Comparison of ENCODE assay signal across 16 mouse cellular contexts in genomic region chr4:120011788-120012187, GRCm38 (mm10). TPM values are rescaled to one million over a fixed set of nuclear protein-coding genes. Genes with fewer than 3 reads are reported as not detected.
A peak's percentile ranks its signal among the peaks of the same experiment; 100 is the strongest.
DNase-seq lines count a peak whose midpoint lies in the region; ATAC-seq and TF ChIP-seq lines count a peak whose summit lies in the region.
"Had no signal": no experiment of that assay in that cellular context is flagged by ENCODE, and none has a peak within 500 bp of the region (broad histone marks: within the 10 kb centered on the region; RNA-seq: fewer than 3 reads in every experiment).

No protein-coding gene starts in this region.

- no peaks in the 10 kb centered on the region for H3K9me3 ChIP-seq in heart, embryonic 12.5 days (replicated peaks)
- no peaks in the 10 kb centered on the region for H3K9me3 ChIP-seq in hindbrain, postnatal 0 days (ENCODE audit: low read length)
- H3K9me3 ChIP-seq: embryonic facial prominence, embryonic 12.5 days; hindbrain, embryonic 10.5 days; liver, embryonic 13.5 days had no signal

- WGBS in heart, embryonic 12.5 days = 61% methylated on average over 10 of the region's 10 CpGs
- 77% methylated on average over 10 of the region's 10 CpGs for WGBS in hindbrain, postnatal 0 days

- no peak overlapping the region for H3K27ac ChIP-seq in heart, embryonic 12.5 days (ENCODE audit: poor library complexity, severe bottlenecking)
- no peak overlapping the region for H3K27ac ChIP-seq in hindbrain, postnatal 0 days
- H3K27ac ChIP-seq: embryonic facial prominence, embryonic 12.5 days; hindbrain, embryonic 10.5 days; liver, embryonic 13.5 days had no signal

- H3K4me3 ChIP-seq in heart, embryonic 12.5 days = no peak overlapping the region
- no peak overlapping the region for H3K4me3 ChIP-seq in hindbrain, postnatal 0 days (ENCODE audit: low read length)
- H3K4me3 ChIP-seq: embryonic facial prominence, embryonic 12.5 days; hindbrain, embryonic 10.5 days; liver, embryonic 13.5 days; myocyte had no signal

- peaks cover 10% of the 10 kb centered on the region for H3K4me1 ChIP-seq in heart, embryonic 12.5 days (replicated peaks)
- H3K4me1 ChIP-seq in hindbrain, postnatal 0 days (ENCODE audit: insufficient read depth, low read length) = no peaks in the 10 kb centered on the region; the same call in 1 of the 2 replicates
- H3K4me1 ChIP-seq: embryonic facial prominence, embryonic 12.5 days; liver, embryonic 13.5 days had no signal

- ATAC-seq in heart, embryonic 12.5 days (ENCODE audit: insufficient number of reproducible peaks, low FRiP score) = peak; percentile 42; the same call in 1 of the 2 replicates
- ATAC-seq in activated CD4-positive, CD25-positive, alpha-beta regulatory T cell, adult 4 months = no peak
- no peak for ATAC-seq in hindbrain, postnatal 0 days
- ATAC-seq: forebrain, embryonic 14.5 days had no signal

- H3K36me3 ChIP-seq in heart, embryonic 12.5 days = no peaks in the 10 kb centered on the region
- H3K36me3 ChIP-seq in hindbrain, postnatal 0 days (ENCODE audit: insufficient read depth, low read length) = no peaks in the 10 kb centered on the region
- H3K36me3 ChIP-seq: embryonic facial prominence, embryonic 12.5 days; hindbrain, embryonic 10.5 days; liver, embryonic 13.5 days had no signal

- H3K4me2 ChIP-seq in heart, embryonic 12.5 days = no peak overlapping the region
- H3K4me2 ChIP-seq in hindbrain, postnatal 0 days (ENCODE audit: low read depth, low read length) = no peak overlapping the region
- H3K4me2 ChIP-seq: embryonic facial prominence, embryonic 12.5 days; liver, embryonic 13.5 days had no signal

- H3K27me3 ChIP-seq in heart, embryonic 12.5 days (replicated peaks) = peaks cover 5% of the 10 kb centered on the region; the same call in 1 of the 2 replicates
- H3K27me3 ChIP-seq in hindbrain, postnatal 0 days (ENCODE audit: insufficient read depth, low read length) = no peaks in the 10 kb centered on the region
- H3K27me3 ChIP-seq: embryonic facial prominence, embryonic 12.5 days; liver, embryonic 13.5 days had no signal

- no peak overlapping the region for H3K9ac ChIP-seq in heart, embryonic 12.5 days
- no peak overlapping the region for H3K9ac ChIP-seq in hindbrain, postnatal 0 days (replicated peaks; ENCODE audit: low read length)
- H3K9ac ChIP-seq: embryonic facial prominence, embryonic 12.5 days; liver, embryonic 13.5 days had no signal

- no peak for DNase-seq in heart, postnatal 4 days
- DNase-seq in adrenal gland, postnatal 10 days = peak; percentile 41
- DNase-seq in kidney, adult 8-10 months = peak; percentile 23 to 41
- DNase-seq in natural killer cell, adult 2 months (ENCODE audit: low spot score in 2 of 2) = peak; percentile 19 to 22
- no peak for DNase-seq in hindbrain, postnatal 0 days (ENCODE audit: low spot score)
- DNase-seq: cerebellum, adult 2 months; gastrocnemius, postnatal 14 days; liver, embryonic 13.5 days had no signal

- TF ChIP-seq CTCF in hindbrain, postnatal 0 days (IDR thresholded peaks at IDR 0.05; ENCODE audit: low read depth) = no peak

RNA-seq across cellular contexts. Expression of gene AL607142.1, which starts 53.0 kb away (rescaled TPM):
- not detected in 2 replicates for polyA plus RNA-seq in heart, embryonic 12.5 days (2016; fragmentation: Nextera tagmentation; extraction: Ambion mirVana)
- total RNA-seq in heart, postnatal 4 days (2021) = not detected
- total RNA-seq in adrenal gland, postnatal 10 days (2021) = not detected
- not detected for polyA plus RNA-seq in activated CD4-positive, CD25-positive, alpha-beta regulatory T cell, adult 4 months (2017; shearing (Covaris generic))
- not detected in 2 replicates for total RNA-seq in hindbrain, postnatal 0 days (2014; rRNA removed)
- not detected in 2 replicates for polyA plus RNA-seq in hindbrain, postnatal 0 days (2015; fragmentation: Nextera tagmentation; extraction: Ambion mirVana)
- total RNA-seq: gastrocnemius, postnatal 14 days; left cerebral cortex, postnatal 10 days had no signal
- polyA plus RNA-seq: cerebellum, adult 2 months; embryonic facial prominence, embryonic 12.5 days; forebrain, embryonic 14.5 days; hindbrain, embryonic 10.5 days; liver, embryonic 13.5 days; myocyte; spleen, adult 2 months had no signal

Comparison
In these comparisons a context has a peak if more than half of its experiments do, and no peak if none do; other contexts are left out.
1. DNase-seq: peak in adrenal gland, postnatal 10 days (single experiment), kidney, adult 8-10 months (2 of 2) and natural killer cell, adult 2 months (2 of 2); none in heart, postnatal 4 days (single experiment) and hindbrain, postnatal 0 days (single experiment).